Comparison of ENCODE assay signal across 29 mouse cellular contexts in genomic region chr13:17762405-17762804, GRCm38 (mm10). TPM values are rescaled to one million over a fixed set of nuclear protein-coding genes. Genes with fewer than 3 reads are reported as not detected.
A peak's percentile ranks its signal among the peaks of the same experiment; 100 is the strongest.
DNase-seq lines count a peak whose midpoint lies in the region; ATAC-seq and TF ChIP-seq lines count a peak whose summit lies in the region.
"Had no signal": no experiment of that assay in that cellular context is flagged by ENCODE, and none has a peak within 500 bp of the region (broad histone marks: within the 10 kb centered on the region; RNA-seq: fewer than 3 reads in every experiment).

No protein-coding gene starts in this region.

- 77% methylated on average over 1 of the region's 1 CpGs for WGBS in hindbrain, embryonic 11.5 days
- WGBS in hindbrain, postnatal 0 days: 90% methylated on average over 1 of the region's 1 CpGs
- WGBS in midbrain, embryonic 11.5 days: 87% methylated on average over 1 of the region's 1 CpGs
- 89% methylated on average over 1 of the region's 1 CpGs for WGBS in midbrain, embryonic 15.5 days
- 93% methylated on average over 1 of the region's 1 CpGs for WGBS in forebrain, embryonic 16.5 days

- H3K4me2 ChIP-seq in hindbrain, embryonic 11.5 days (replicated peaks; ENCODE audit: low read depth, low read length): no peak overlapping the region
- H3K4me2 ChIP-seq in hindbrain, postnatal 0 days (ENCODE audit: low read depth, low read length): no peak overlapping the region
- no peak overlapping the region for H3K4me2 ChIP-seq in midbrain, embryonic 11.5 days
- H3K4me2 ChIP-seq in midbrain, embryonic 15.5 days: no peak overlapping the region
- no peak overlapping the region for H3K4me2 ChIP-seq in forebrain, embryonic 16.5 days (ENCODE audit: low read length)
- H3K4me2 ChIP-seq: embryonic facial prominence, embryonic 12.5 days; forebrain, embryonic 12.5 days had no signal

- DNase-seq in embryo, embryonic 10.5 days (ENCODE audit: low spot score): peak; percentile 21
- no peak for DNase-seq in embryo, embryonic 9.5 days (ENCODE audit: extremely low spot score)
- no peak for DNase-seq in hindbrain, embryonic 11.5 days (ENCODE audit: low spot score)
- DNase-seq in hindbrain, postnatal 0 days (ENCODE audit: low spot score): no peak
- peak; percentile 54 for DNase-seq in midbrain, embryonic 11.5 days (ENCODE audit: low spot score, missing footprints)
- DNase-seq: adrenal gland, adult 8-10 months; adrenal gland, postnatal 14 days; adrenal gland, postnatal 36 days; B cell, adult 2 months; cerebellum, adult 11-12 months; cerebellum, adult 2 months; cerebellum, adult 9-10 months; cerebellum, postnatal 10 days; cerebellum, postnatal 25 days; forebrain, postnatal 0 days had no signal

- no peak for TF ChIP-seq POLR2A in embryonic fibroblast, embryonic 13.5 days (IDR thresholded peaks at IDR 0.05; ENCODE audit: low read depth, low read length)

- H3K36me3 ChIP-seq in hindbrain, embryonic 11.5 days (ENCODE audit: control insufficient read depth, insufficient read depth, low read length): no peaks in the 10 kb centered on the region
- no peaks in the 10 kb centered on the region; the same call in 1 of the 2 replicates for H3K36me3 ChIP-seq in hindbrain, postnatal 0 days (ENCODE audit: insufficient read depth, low read length)
- H3K36me3 ChIP-seq in midbrain, embryonic 11.5 days (ENCODE audit: control insufficient read depth, insufficient read depth, low read length): peaks cover 2% of the 10 kb centered on the region; the same call in 1 of the 2 replicates
- no peaks in the 10 kb centered on the region; the same call in 1 of the 2 replicates for H3K36me3 ChIP-seq in midbrain, embryonic 15.5 days (replicated peaks)
- no peaks in the 10 kb centered on the region for H3K36me3 ChIP-seq in forebrain, embryonic 16.5 days (ENCODE audit: control insufficient read depth, insufficient read depth)

- no peak overlapping the region for H3K9ac ChIP-seq in hindbrain, embryonic 11.5 days (ENCODE audit: low read depth, low read length)
- no peak overlapping the region for H3K9ac ChIP-seq in hindbrain, postnatal 0 days (replicated peaks; ENCODE audit: low read length)
- no peak overlapping the region for H3K9ac ChIP-seq in midbrain, embryonic 11.5 days (ENCODE audit: low read length)
- H3K9ac ChIP-seq in midbrain, embryonic 15.5 days: no peak overlapping the region
- no peak overlapping the region for H3K9ac ChIP-seq in forebrain, embryonic 16.5 days (replicated peaks; ENCODE audit: low read depth, low read length)
- H3K9ac ChIP-seq: embryonic facial prominence, embryonic 12.5 days; forebrain, embryonic 12.5 days; forebrain, postnatal 0 days had no signal

- no peaks in the 10 kb centered on the region for H3K4me1 ChIP-seq in hindbrain, embryonic 11.5 days (replicated peaks; ENCODE audit: control insufficient read depth, insufficient read depth, low read length)
- no peaks in the 10 kb centered on the region for H3K4me1 ChIP-seq in hindbrain, postnatal 0 days (ENCODE audit: insufficient read depth, low read length)
- H3K4me1 ChIP-seq in midbrain, embryonic 11.5 days (ENCODE audit: control insufficient read depth, insufficient read depth, low read length): no peaks in the 10 kb centered on the region
- H3K4me1 ChIP-seq in midbrain, embryonic 15.5 days: no peaks in the 10 kb centered on the region
- H3K4me1 ChIP-seq in embryonic fibroblast, embryonic 13.5 days (ENCODE audit: control insufficient read depth, insufficient read depth, low read length): no peaks in the 10 kb centered on the region; the same call in 1 of the 2 replicates
- H3K4me1 ChIP-seq in forebrain, embryonic 16.5 days (replicated peaks; ENCODE audit: control insufficient read depth, insufficient read depth, low read length): no peaks in the 10 kb centered on the region
- H3K4me1 ChIP-seq: embryonic facial prominence, embryonic 10.5 days; embryonic facial prominence, embryonic 12.5 days; forebrain, embryonic 10.5 days; forebrain, embryonic 12.5 days had no signal

- H3K27ac ChIP-seq in hindbrain, embryonic 11.5 days (ENCODE audit: low read depth, low read length): no peak overlapping the region
- H3K27ac ChIP-seq in hindbrain, postnatal 0 days: no peak overlapping the region
- no peak overlapping the region for H3K27ac ChIP-seq in midbrain, embryonic 11.5 days (ENCODE audit: low read depth, low read length)
- no peak overlapping the region for H3K27ac ChIP-seq in midbrain, embryonic 15.5 days
- H3K27ac ChIP-seq in embryonic fibroblast, embryonic 13.5 days (ENCODE audit: insufficient read depth, low read length): peak overlapping the region; percentile 32; the same call in 1 of the 2 replicates
- no peak overlapping the region for H3K27ac ChIP-seq in forebrain, embryonic 16.5 days (ENCODE audit: low read length)
- H3K27ac ChIP-seq: embryonic facial prominence, embryonic 10.5 days; embryonic facial prominence, embryonic 12.5 days; forebrain, embryonic 10.5 days; forebrain, embryonic 12.5 days had no signal

- H3K27me3 ChIP-seq in hindbrain, embryonic 11.5 days (ENCODE audit: control insufficient read depth, insufficient read depth, low read length): no peaks in the 10 kb centered on the region
- no peaks in the 10 kb centered on the region for H3K27me3 ChIP-seq in hindbrain, postnatal 0 days (ENCODE audit: insufficient read depth, low read length)
- H3K27me3 ChIP-seq in midbrain, embryonic 11.5 days (ENCODE audit: control insufficient read depth, insufficient read depth, low read length): no peaks in the 10 kb centered on the region
- H3K27me3 ChIP-seq in midbrain, embryonic 15.5 days (replicated peaks): no peaks in the 10 kb centered on the region
- H3K27me3 ChIP-seq in forebrain, embryonic 16.5 days (replicated peaks; ENCODE audit: control insufficient read depth, insufficient read depth, low read length): no peaks in the 10 kb centered on the region
- H3K27me3 ChIP-seq: CH12.LX; embryonic facial prominence, embryonic 12.5 days; forebrain, embryonic 12.5 days; Patski had no signal

- peak; percentile 64 for ATAC-seq in hindbrain, embryonic 11.5 days (ENCODE audit: low FRiP score)
- ATAC-seq in hindbrain, postnatal 0 days: no peak
- no peak for ATAC-seq in midbrain, embryonic 11.5 days (ENCODE audit: low FRiP score)
- no peak for ATAC-seq in midbrain, embryonic 15.5 days (replicated peaks)
- ATAC-seq in forebrain, embryonic 16.5 days: no peak
- ATAC-seq: activated CD4-positive, CD25-positive, alpha-beta regulatory T cell, adult 4 months; CD4-positive, CD25-positive, alpha-beta regulatory T cell, adult 4 months; forebrain, embryonic 14.5 days; forebrain, postnatal 0 days; Patski had no signal

- no peak for TF ChIP-seq CTCF in hindbrain, postnatal 0 days (IDR thresholded peaks at IDR 0.05; ENCODE audit: low read depth)
- no peak for TF ChIP-seq CTCF in embryonic fibroblast, embryonic 13.5 days (IDR thresholded peaks at IDR 0.05; ENCODE audit: borderline replicate concordance, insufficient read depth, low read length)

- H3K4me3 ChIP-seq in hindbrain, embryonic 11.5 days (ENCODE audit: low read depth, low read length): no peak overlapping the region
- H3K4me3 ChIP-seq in hindbrain, postnatal 0 days (ENCODE audit: low read length): no peak overlapping the region
- no peak overlapping the region for H3K4me3 ChIP-seq in midbrain, embryonic 11.5 days (ENCODE audit: low read depth, low read length)
- H3K4me3 ChIP-seq in midbrain, embryonic 15.5 days: no peak overlapping the region
- no peak overlapping the region for H3K4me3 ChIP-seq in embryonic fibroblast, embryonic 13.5 days (ENCODE audit: insufficient read depth, low read length)
- no peak overlapping the region for H3K4me3 ChIP-seq in forebrain, embryonic 16.5 days (replicated peaks; ENCODE audit: low read length)
- H3K4me3 ChIP-seq: embryonic facial prominence, embryonic 10.5 days; embryonic facial prominence, embryonic 12.5 days; erythroblast, embryonic 14.5 days; forebrain, embryonic 10.5 days; forebrain, embryonic 12.5 days had no signal

- H3K9me3 ChIP-seq in hindbrain, embryonic 11.5 days (ENCODE audit: control insufficient read depth, low read length): no peaks in the 10 kb centered on the region
- H3K9me3 ChIP-seq in hindbrain, postnatal 0 days (ENCODE audit: low read length): no peaks in the 10 kb centered on the region
- H3K9me3 ChIP-seq in midbrain, embryonic 11.5 days (ENCODE audit: control insufficient read depth, low read length): no peaks in the 10 kb centered on the region
- H3K9me3 ChIP-seq in midbrain, embryonic 15.5 days: no peaks in the 10 kb centered on the region
- no peaks in the 10 kb centered on the region for H3K9me3 ChIP-seq in forebrain, embryonic 16.5 days (ENCODE audit: control insufficient read depth, low read length)
- H3K9me3 ChIP-seq: embryonic facial prominence, embryonic 10.5 days; embryonic facial prominence, embryonic 12.5 days; forebrain, embryonic 10.5 days; forebrain, embryonic 12.5 days; G1E had no signal

RNA-seq across cellular contexts. Expression of gene Cdk13, which starts 42.5 kb away (rescaled TPM):
- polyA plus RNA-seq in hindbrain, embryonic 11.5 days (2014; fragmentation: Nextera tagmentation; extraction: Ambion mirVana): 19.4 and 27.5 TPM in 2 replicates
- 105 and 108 TPM in 2 replicates for total RNA-seq in hindbrain, postnatal 0 days (2014; rRNA removed)
- polyA plus RNA-seq in hindbrain, postnatal 0 days (2015; fragmentation: Nextera tagmentation; extraction: Ambion mirVana): 11.6 and 11.7 TPM in 2 replicates
- polyA plus RNA-seq in midbrain, embryonic 11.5 days (2014; fragmentation: Nextera tagmentation; extraction: Ambion mirVana): 15.8 and 17.1 TPM in 2 replicates
- 17.7 and 19.4 TPM in 2 replicates for polyA plus RNA-seq in midbrain, embryonic 15.5 days (2015; fragmentation: Nextera tagmentation; extraction: Ambion mirVana)
- 53.4 and 57.8 TPM in 2 replicates for polyA plus RNA-seq in embryonic fibroblast, embryonic 13.5 days (2011; ENCODE audit: insufficient read length, low read depth, missing spikeins)
- polyA plus RNA-seq in forebrain, embryonic 16.5 days (2015; fragmentation: Nextera tagmentation; extraction: Ambion mirVana): 14.6 and 14.8 TPM in 2 replicates

Comparison
In these comparisons a context has a peak if more than half of its experiments do, and no peak if none do; other contexts are left out.
1. DNase-seq: peak in embryo, embryonic 10.5 days (single experiment) and midbrain, embryonic 11.5 days (single experiment); none in embryo, embryonic 9.5 days (single experiment), hindbrain, embryonic 11.5 days (single experiment) and hindbrain, postnatal 0 days (single experiment).